Mouse (Mus musculus): ENCODE measurements at regions not wholly inside any gene's neighbourhood (a gene's known extent, or its start where the extent isn't known, plus 50 kb on each side); places are given as distances from the start of the nearest gene placed in this dataset.
A peak's percentile ranks its signal among the peaks of the same experiment; 100 is the strongest.

GRCm38 (mm10) chr1:57608423-57608679 lies 165.6 kb upstream of the Spats2l start:
- H3K4me2 ChIP-seq (ENCODE audit: low read length) = no peak overlapping the region
- no peaks in the 10 kb centered on the region; the same call in 1 of the 2 replicates for H3K4me1 ChIP-seq (replicated peaks; ENCODE audit: control insufficient read depth, insufficient read depth, low read length)
- H3K36me3 ChIP-seq (ENCODE audit: control insufficient read depth, insufficient read depth, low read length) = no peaks in the 10 kb centered on the region
- H3K9me3 ChIP-seq (ENCODE audit: control insufficient read depth, low read length) = no peaks in the 10 kb centered on the region
- no peaks in the 10 kb centered on the region for H3K27me3 ChIP-seq (replicated peaks; ENCODE audit: control insufficient read depth, insufficient read depth, low read length)
- H3K27ac ChIP-seq (ENCODE audit: low read depth) = no peak overlapping the region
- no peak for DNase-seq (ENCODE audit: low spot score)
- H3K4me3 ChIP-seq (ENCODE audit: low read depth, low read length) = no peak overlapping the region
- no peak for ATAC-seq (replicated peaks; ENCODE audit: low FRiP score, low TSS enrichment, low read depth)
- WGBS = 38% methylated on average over 2 of the region's 2 CpGs
- H3K9ac ChIP-seq (ENCODE audit: low read length) = no peak overlapping the region

GRCm38 (mm10) chr1:57609307-57609706 lies 164.7 kb upstream of the Spats2l start:
- H3K27ac ChIP-seq (ENCODE audit: low read depth) = no peak overlapping the region
- no peak overlapping the region for H3K9ac ChIP-seq (ENCODE audit: low read length)
- no peaks in the 10 kb centered on the region for H3K36me3 ChIP-seq (ENCODE audit: control insufficient read depth, insufficient read depth, low read length)
- H3K27me3 ChIP-seq (replicated peaks; ENCODE audit: control insufficient read depth, insufficient read depth, low read length) = no peaks in the 10 kb centered on the region
- DNase-seq (ENCODE audit: low spot score) (no peak), ATAC-seq (replicated peaks; ENCODE audit: low FRiP score, low TSS enrichment, low read depth) (no peak)
- no peaks in the 10 kb centered on the region; the same call in 1 of the 2 replicates for H3K4me1 ChIP-seq (replicated peaks; ENCODE audit: control insufficient read depth, insufficient read depth, low read length)
- H3K4me2 ChIP-seq (ENCODE audit: low read length) = no peak overlapping the region
- 50% methylated on average over 6 of the region's 6 CpGs for WGBS
- no peaks in the 10 kb centered on the region for H3K9me3 ChIP-seq (ENCODE audit: control insufficient read depth, low read length)
- no peak overlapping the region for H3K4me3 ChIP-seq (ENCODE audit: low read depth, low read length)

- Histone ChIP-seq H3K36me3 (ENCODE audit: control insufficient read depth, insufficient read depth, low read length) (no peaks in the 10 kb centered on the region), H3K27ac (ENCODE audit: low read depth) (no peak overlapping the region), H3K4me3 (ENCODE audit: low read depth, low read length) (no peak overlapping the region), H3K4me2 (ENCODE audit: low read length) (no peak overlapping the region), H3K9ac (ENCODE audit: low read length) (no peak overlapping the region), H3K4me1 (replicated peaks; ENCODE audit: control insufficient read depth, insufficient read depth, low read length) (no peaks in the 10 kb centered on the region), H3K9me3 (ENCODE audit: control insufficient read depth, low read length) (no peaks in the 10 kb centered on the region), H3K27me3 (replicated peaks; ENCODE audit: control insufficient read depth, insufficient read depth, low read length) (no peaks in the 10 kb centered on the region)
- WGBS = 83% methylated on average over 4 of the region's 4 CpGs
- DNase-seq (ENCODE audit: low spot score) (no peak), ATAC-seq (replicated peaks; ENCODE audit: low FRiP score, low TSS enrichment, low read depth) (no peak)
Observed at GRCm38 (mm10) chr1:57612171-57612570, 161.8 kb upstream of the Spats2l start.

GRCm38 (mm10) chr1:57612931-57613804 lies 160.8 kb upstream of the Spats2l start:
- peak overlapping the region; percentile 38 for H3K4me2 ChIP-seq (ENCODE audit: low read length)
- no peaks in the 10 kb centered on the region for H3K4me1 ChIP-seq (replicated peaks; ENCODE audit: control insufficient read depth, insufficient read depth, low read length)
- no peaks in the 10 kb centered on the region for H3K36me3 ChIP-seq (ENCODE audit: control insufficient read depth, insufficient read depth, low read length)
- no peaks in the 10 kb centered on the region for H3K27me3 ChIP-seq (replicated peaks; ENCODE audit: control insufficient read depth, insufficient read depth, low read length)
- no peak overlapping the region for H3K27ac ChIP-seq (ENCODE audit: low read depth)
- DNase-seq (ENCODE audit: low spot score) (no peak), ATAC-seq (replicated peaks; ENCODE audit: low FRiP score, low TSS enrichment, low read depth) (0 out of 2 replicates have a peak, but pooled peaks have one; percentile 43)
- no peak overlapping the region for H3K9ac ChIP-seq (ENCODE audit: low read length)
- WGBS = 17% methylated on average over 17 of the region's 17 CpGs
- H3K9me3 ChIP-seq (ENCODE audit: control insufficient read depth, low read length) = no peaks in the 10 kb centered on the region
- H3K4me3 ChIP-seq (ENCODE audit: low read depth, low read length) = peak overlapping the region; percentile 15; the same call in 1 of the 2 replicates

GRCm38 (mm10) chr1:57615155-57615554 lies 158.8 kb upstream of the Spats2l start:
- Histone ChIP-seq H3K9ac (ENCODE audit: low read length) (no peak overlapping the region), H3K4me3 (ENCODE audit: low read depth, low read length) (no peak overlapping the region), H3K9me3 (ENCODE audit: control insufficient read depth, low read length) (no peaks in the 10 kb centered on the region), H3K27ac (ENCODE audit: low read depth) (no peak overlapping the region), H3K4me1 (replicated peaks; ENCODE audit: control insufficient read depth, insufficient read depth, low read length) (no peaks in the 10 kb centered on the region), H3K27me3 (replicated peaks; ENCODE audit: control insufficient read depth, insufficient read depth, low read length) (no peaks in the 10 kb centered on the region), H3K36me3 (ENCODE audit: control insufficient read depth, insufficient read depth, low read length) (no peaks in the 10 kb centered on the region), H3K4me2 (ENCODE audit: low read length) (no peak overlapping the region)
- ATAC-seq (replicated peaks; ENCODE audit: low FRiP score, low TSS enrichment, low read depth) (no peak), DNase-seq (ENCODE audit: low spot score) (no peak)

GRCm38 (mm10) chr1:57617316-57617715 lies 156.6 kb upstream of the Spats2l start:
- Histone ChIP-seq H3K27ac (ENCODE audit: low read depth) (no peak overlapping the region), H3K4me2 (ENCODE audit: low read length) (no peak overlapping the region), H3K36me3 (ENCODE audit: control insufficient read depth, insufficient read depth, low read length) (no peaks in the 10 kb centered on the region), H3K9ac (ENCODE audit: low read length) (no peak overlapping the region), H3K27me3 (replicated peaks; ENCODE audit: control insufficient read depth, insufficient read depth, low read length) (no peaks in the 10 kb centered on the region), H3K9me3 (ENCODE audit: control insufficient read depth, low read length) (no peaks in the 10 kb centered on the region), H3K4me3 (ENCODE audit: low read depth, low read length) (no peak overlapping the region), H3K4me1 (replicated peaks; ENCODE audit: control insufficient read depth, insufficient read depth, low read length) (no peaks in the 10 kb centered on the region)
- WGBS = 84% methylated on average over 3 of the region's 3 CpGs
- DNase-seq (ENCODE audit: low spot score) = no peak
- ATAC-seq (replicated peaks; ENCODE audit: low FRiP score, low TSS enrichment, low read depth) = no peak

- H3K4me3 ChIP-seq (ENCODE audit: low read depth, low read length) = no peak overlapping the region
- H3K27ac ChIP-seq (ENCODE audit: low read depth) = no peak overlapping the region
- no peaks in the 10 kb centered on the region for H3K9me3 ChIP-seq (ENCODE audit: control insufficient read depth, low read length)
- DNase-seq (ENCODE audit: low spot score) (no peak), ATAC-seq (replicated peaks; ENCODE audit: low FRiP score, low TSS enrichment, low read depth) (no peak)
- H3K4me2 ChIP-seq (ENCODE audit: low read length) = no peak overlapping the region
- no peaks in the 10 kb centered on the region for H3K4me1 ChIP-seq (replicated peaks; ENCODE audit: control insufficient read depth, insufficient read depth, low read length)
- H3K27me3 ChIP-seq (replicated peaks; ENCODE audit: control insufficient read depth, insufficient read depth, low read length) = no peaks in the 10 kb centered on the region
- no peaks in the 10 kb centered on the region for H3K36me3 ChIP-seq (ENCODE audit: control insufficient read depth, insufficient read depth, low read length)
- H3K9ac ChIP-seq (ENCODE audit: low read length) = no peak overlapping the region
- WGBS = 78% methylated on average over 9 of the region's 9 CpGs
Observed at GRCm38 (mm10) chr1:57622561-57622960, 151.4 kb upstream of the Spats2l start.

- no peak for DNase-seq (ENCODE audit: low spot score)
- WGBS = 53% methylated on average over 1 of the region's 1 CpGs
- Histone ChIP-seq H3K4me3 (ENCODE audit: low read depth, low read length) (no peak overlapping the region), H3K36me3 (ENCODE audit: control insufficient read depth, insufficient read depth, low read length) (no peaks in the 10 kb centered on the region), H3K4me1 (replicated peaks; ENCODE audit: control insufficient read depth, insufficient read depth, low read length) (0 out of 2 replicates have a peak, but pooled peaks cover 5% of the 10 kb centered on the region), H3K9ac (ENCODE audit: low read length) (no peak overlapping the region), H3K27me3 (replicated peaks; ENCODE audit: control insufficient read depth, insufficient read depth, low read length) (no peaks in the 10 kb centered on the region), H3K4me2 (ENCODE audit: low read length) (no peak overlapping the region), H3K9me3 (ENCODE audit: control insufficient read depth, low read length) (no peaks in the 10 kb centered on the region), H3K27ac (ENCODE audit: low read depth) (no peak overlapping the region)
- no peak for ATAC-seq (replicated peaks; ENCODE audit: low FRiP score, low TSS enrichment, low read depth)
Observed at GRCm38 (mm10) chr1:57633986-57634385, 140.0 kb upstream of the Spats2l start.

- H3K27me3 ChIP-seq (replicated peaks; ENCODE audit: control insufficient read depth, insufficient read depth, low read length) = no peaks in the 10 kb centered on the region
- H3K4me1 ChIP-seq (replicated peaks; ENCODE audit: control insufficient read depth, insufficient read depth, low read length) = 0 out of 2 replicates have a peak, but pooled peaks cover 5% of the 10 kb centered on the region
- no peaks in the 10 kb centered on the region for H3K36me3 ChIP-seq (ENCODE audit: control insufficient read depth, insufficient read depth, low read length)
- WGBS = 75% methylated on average over 5 of the region's 5 CpGs
- no peak overlapping the region for H3K4me3 ChIP-seq (ENCODE audit: low read depth, low read length)
- H3K9me3 ChIP-seq (ENCODE audit: control insufficient read depth, low read length) = no peaks in the 10 kb centered on the region
- H3K4me2 ChIP-seq (ENCODE audit: low read length) = no peak overlapping the region
- DNase-seq (ENCODE audit: low spot score) (no peak), ATAC-seq (replicated peaks; ENCODE audit: low FRiP score, low TSS enrichment, low read depth) (no peak)
- no peak overlapping the region for H3K9ac ChIP-seq (ENCODE audit: low read length)
- no peak overlapping the region for H3K27ac ChIP-seq (ENCODE audit: low read depth)
Observed at GRCm38 (mm10) chr1:57642131-57642530, 131.8 kb upstream of the Spats2l start.

Measured in intestine, embryonic 14.5 days (tissue).